Mouse (Mus musculus): ENCODE measurements around the gene Zdhhc15. TPM values are rescaled to one million over a fixed set of nuclear protein-coding genes. Genes with fewer than 3 reads are reported as not detected.
A peak's percentile ranks its signal among the peaks of the same experiment; 100 is the strongest.
"Not testable (repeated sequence)": the region's sequence is repeated elsewhere in the genome, so short reads cannot be mapped to it uniquely, and the experiment has no call there.

The Zdhhc15 gene
- 0.81 and 0.98 TPM in 2 replicates for total RNA-seq (2017)

DNA sequence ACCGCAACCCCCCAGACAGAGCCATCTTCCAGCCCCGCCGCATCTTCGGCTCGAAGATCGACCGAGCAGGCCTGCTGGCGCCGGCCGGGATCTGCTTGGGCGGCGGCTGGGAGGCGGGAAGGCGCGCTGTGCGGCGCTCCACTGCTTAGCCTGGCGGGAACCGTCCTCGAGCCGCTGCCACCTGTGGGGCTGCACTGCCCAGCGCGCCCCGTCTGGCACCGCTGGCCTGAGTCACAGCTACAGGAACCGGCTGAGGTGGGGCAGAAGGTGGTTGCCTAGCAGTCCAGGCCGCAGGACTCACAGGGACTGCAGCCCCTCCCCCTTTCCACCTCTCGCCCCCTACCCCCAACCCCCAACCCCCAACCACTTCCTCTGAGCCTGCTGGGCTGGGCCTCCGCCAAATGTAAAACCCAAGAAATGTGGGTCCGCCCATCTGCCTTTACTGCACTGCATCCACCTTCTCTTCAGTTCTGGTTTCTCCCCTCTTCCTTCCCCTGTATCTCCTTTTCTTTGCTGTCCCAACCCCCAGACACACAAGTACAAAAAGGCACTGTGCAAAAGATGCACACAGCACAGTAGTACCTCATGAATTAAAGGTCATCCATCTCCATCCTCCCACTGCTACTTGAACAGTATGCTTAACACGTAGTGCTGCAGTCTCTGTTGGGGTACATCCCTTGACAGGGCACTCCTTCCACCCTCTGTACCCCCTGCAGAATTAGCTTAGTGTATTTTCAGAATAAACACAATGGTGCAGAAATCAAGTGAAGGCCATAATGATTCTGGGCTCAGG, at the start of gene Zdhhc15:
Gene Zdhhc15 (minus strand): TSS at position 308 of the 793 bp plus-strand sequence.
- ATAC-seq (ENCODE audit: extremely low read depth, insufficient number of reproducible peaks, low FRiP score, poor library complexity, severe bottlenecking) = no peak

DNA sequence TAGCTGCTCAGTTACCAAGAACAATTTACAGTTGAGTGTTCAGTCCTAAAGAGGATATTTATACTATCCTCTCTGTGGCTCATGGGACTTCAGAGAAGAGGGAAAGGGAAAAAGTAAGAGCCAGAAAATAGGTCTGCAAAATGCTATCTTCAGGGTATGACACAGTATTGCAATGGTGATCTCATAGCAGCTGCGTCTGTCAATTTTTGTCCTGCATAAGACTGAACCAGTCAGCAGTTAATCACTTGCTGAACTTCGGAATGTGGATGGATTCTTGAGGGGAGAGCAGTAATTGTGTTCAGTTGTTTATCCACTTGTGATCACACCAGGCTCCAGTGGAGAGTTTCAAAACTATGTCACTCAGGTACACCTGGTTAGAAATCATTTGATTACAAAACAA, 37.1 kb upstream of the Zdhhc15 start:
- no peak for ATAC-seq (ENCODE audit: extremely low read depth, insufficient number of reproducible peaks, low FRiP score, poor library complexity, severe bottlenecking)

DNA sequence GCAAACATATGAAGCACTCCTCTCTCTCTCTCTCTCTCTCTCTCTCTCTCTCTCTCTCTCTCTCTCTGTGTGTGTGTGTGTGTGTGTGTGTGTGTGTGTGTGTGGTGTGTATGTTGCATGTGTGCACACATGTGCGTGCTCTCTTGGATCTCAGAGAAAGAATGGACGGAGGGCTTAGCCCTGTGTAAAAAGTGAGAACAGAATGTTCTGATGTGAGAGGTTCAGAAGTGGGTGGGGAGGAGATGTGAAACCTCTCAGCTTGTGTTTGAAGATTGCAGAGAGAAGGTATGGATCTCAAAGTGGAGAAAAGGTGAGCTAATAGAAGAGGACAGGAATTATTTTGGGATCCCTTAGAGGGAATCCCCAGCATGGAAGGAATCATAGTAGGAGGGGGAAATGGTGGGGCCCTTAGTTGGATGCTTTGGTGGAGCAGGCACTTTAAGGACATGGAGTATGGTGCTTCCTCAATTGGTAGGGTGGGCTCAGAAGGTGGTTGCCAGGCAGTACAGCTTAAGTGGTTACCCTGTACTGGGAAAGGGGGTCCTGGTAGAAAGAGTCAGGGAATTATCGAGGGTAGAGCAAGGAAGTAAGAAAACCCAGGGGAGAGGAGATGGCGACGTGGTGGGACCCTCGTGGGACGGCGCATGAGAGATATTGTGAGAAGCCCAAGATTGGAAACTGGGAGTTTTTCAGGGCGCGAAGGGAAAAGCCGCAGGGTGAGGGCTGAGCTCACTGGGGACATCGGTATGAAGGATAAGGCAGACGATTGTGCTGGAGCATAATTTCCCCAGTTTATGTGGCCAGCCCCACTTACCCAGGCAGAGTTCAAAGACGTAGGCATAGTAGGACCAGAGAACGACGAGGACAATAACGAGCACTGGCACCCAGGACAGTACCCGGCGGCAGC, 761 bp downstream of the Zdhhc15 start:
- ATAC-seq (ENCODE audit: extremely low read depth, insufficient number of reproducible peaks, low FRiP score, poor library complexity, severe bottlenecking) = no peak

DNA sequence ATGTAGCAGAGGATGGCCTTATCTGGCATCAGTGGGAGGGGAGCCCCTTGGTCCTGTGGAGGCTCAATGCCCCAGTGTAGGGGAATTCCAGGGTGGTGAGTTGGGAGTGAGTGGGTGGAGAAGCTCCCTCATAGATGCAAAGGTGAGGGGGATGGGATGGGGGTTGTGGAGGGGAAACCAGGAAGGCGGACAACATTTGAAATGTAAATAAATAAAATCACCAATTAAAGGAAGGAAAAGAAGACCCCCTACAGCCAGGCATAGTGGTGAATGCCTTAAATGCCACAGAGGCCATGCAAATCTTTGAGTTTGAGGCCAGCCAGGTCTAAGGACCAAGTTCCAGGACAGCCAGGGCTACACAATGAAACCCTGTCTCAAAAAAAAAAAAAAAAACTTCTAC, 13.9 kb downstream of the Zdhhc15 start:
- ATAC-seq (ENCODE audit: extremely low read depth, insufficient number of reproducible peaks, low FRiP score, poor library complexity, severe bottlenecking) = no peak

DNA sequence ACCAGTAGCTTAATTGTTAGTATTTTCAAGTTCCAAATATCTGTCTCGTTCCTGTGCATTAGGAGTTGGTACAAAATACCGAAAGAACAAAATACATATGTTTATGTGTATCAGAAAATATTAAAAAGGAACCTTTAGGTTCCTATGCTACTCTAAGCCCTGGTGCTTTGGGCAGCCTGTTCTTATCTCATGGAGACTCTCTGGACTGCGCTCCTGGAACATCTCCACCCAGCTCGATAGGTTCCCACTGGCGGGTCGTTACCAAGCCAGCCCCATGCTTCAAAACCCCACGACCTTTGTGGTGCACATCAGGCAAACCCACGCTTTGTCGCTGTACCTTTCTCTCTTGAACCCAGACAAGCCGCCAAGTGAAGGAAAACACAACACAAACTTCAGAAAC, 58.3 kb downstream of the Zdhhc15 start:
- ATAC-seq (ENCODE audit: extremely low read depth, insufficient number of reproducible peaks, low FRiP score, poor library complexity, severe bottlenecking) = no peak

DNA sequence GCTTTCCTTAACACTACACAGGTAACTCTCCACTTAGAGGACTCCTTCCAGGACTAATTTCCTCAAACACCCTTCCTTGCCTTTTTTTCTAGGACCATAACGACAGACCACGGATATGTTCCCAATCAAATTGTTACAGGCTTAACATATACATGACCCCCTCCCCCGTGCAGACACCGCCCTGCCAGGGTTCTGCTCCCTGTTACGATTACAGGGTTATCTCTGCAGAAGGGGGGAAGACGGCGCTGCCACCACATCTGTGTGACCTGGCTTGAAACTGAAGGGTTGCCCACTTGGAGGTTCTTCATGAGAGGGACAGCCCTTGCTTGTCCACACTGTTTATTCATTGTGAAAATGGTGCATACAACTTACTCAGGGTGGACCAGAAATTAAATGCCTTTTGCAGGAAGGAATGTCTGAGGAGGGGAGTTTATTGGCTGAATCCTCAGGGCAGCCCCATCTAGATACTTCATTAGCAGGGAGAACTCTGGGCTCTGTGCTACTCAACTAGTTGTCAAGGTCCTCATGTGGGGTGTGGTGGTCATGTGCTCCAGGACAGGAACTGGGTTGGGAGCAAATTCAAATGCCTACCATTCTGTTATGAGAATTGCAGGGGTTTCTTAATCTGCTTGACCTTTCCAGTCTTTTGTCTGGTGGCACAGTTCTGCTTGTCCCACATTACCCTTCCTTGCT, 67.0 kb downstream of the Zdhhc15 start:
- ATAC-seq (ENCODE audit: extremely low read depth, insufficient number of reproducible peaks, low FRiP score, poor library complexity, severe bottlenecking) = not testable (repeated sequence)

DNA sequence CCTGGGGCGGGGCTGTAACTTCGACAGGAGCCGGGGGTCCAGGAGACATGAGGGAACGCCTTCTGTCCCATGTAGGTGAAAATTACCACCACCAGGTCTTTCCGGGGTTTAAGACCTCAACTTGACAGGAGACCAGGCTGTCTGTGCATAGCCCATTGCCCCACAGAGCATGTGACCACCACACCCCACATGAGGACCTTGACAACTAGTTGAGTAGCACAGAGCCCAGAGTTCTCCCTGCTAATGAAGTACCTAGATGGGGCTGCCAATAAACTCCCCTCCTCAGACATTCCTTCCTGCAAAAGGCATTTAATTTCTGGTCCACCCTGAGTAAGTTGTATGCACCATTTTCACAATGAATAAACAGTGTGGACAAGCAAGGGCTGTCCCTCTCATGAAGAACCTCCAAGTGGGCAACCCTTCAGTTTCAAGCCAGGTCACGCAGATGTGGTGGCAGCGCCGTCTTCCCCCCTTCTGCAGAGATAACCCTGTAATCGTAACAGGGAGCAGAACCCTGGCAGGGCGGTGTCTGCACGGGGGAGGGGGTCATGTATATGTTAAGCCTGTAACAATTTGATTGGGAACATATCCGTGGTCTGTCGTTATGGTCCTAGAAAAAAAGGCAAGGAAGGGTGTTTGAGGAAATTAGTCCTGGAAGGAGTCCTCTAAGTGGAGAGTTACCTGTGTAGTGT, 68.5 kb downstream of the Zdhhc15 start:
- not testable (repeated sequence) for ATAC-seq (ENCODE audit: extremely low read depth, insufficient number of reproducible peaks, low FRiP score, poor library complexity, severe bottlenecking)

DNA sequence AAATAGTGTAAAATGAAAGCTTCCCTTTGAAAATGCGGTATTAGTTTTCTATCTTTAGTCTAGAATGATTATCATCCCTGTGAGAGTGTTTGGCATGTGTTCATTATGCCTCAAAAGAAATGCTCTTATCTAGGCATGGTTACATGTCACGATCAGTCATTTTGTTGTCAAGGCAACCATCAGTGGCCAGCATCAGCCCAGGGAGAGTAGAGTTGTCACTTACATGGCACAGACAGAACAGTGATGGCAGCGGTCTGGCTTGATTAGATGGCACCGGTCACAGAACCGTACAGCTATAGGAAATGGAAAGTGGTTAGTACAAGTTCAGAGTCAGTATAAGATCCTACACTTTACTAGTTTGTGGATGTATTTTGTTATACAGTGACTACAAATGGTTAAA, 96.9 kb downstream of the Zdhhc15 start:
- ATAC-seq (ENCODE audit: extremely low read depth, insufficient number of reproducible peaks, low FRiP score, poor library complexity, severe bottlenecking) = no peak

DNA sequence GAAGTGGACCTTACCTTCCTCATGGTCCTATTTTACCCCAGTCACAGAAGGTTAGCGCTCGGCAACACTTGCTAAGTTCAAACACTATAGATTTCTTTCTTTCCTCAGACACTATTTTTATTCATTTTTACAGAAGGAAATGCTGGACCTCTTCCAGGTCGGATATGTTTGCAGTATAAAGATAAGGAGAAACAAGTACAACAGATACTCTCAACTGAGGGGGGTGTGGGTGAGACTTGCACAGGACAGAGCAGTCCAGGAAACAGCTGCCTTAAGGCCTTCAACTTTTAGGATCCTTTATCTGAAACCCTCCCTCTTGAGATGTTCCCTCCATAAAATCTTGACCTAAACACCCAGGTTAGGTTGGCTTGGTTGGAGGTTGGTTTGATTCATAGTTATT, 103.4 kb downstream of the Zdhhc15 start:
- ATAC-seq (ENCODE audit: extremely low read depth, insufficient number of reproducible peaks, low FRiP score, poor library complexity, severe bottlenecking) = no peak

DNA sequence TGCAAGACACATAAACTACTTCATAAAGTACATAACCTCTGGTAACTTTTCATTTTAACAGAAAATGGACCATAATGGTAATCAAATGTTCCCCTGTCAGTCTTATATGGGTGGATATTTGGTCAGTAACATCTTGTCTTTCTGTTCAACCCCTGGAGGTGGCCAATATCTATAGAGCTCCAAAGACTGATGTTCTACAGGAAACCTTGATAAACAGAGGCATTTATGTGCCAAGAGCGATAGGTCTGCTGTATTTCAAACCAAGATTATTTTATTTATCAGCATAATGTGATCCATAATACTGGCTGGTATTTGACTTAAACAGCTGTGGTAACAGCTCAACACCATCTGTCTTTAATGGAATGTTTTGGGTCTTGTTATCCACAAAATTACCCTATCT, 125.6 kb downstream of the Zdhhc15 start:
- ATAC-seq (ENCODE audit: extremely low read depth, insufficient number of reproducible peaks, low FRiP score, poor library complexity, severe bottlenecking) = no peak

DNA sequence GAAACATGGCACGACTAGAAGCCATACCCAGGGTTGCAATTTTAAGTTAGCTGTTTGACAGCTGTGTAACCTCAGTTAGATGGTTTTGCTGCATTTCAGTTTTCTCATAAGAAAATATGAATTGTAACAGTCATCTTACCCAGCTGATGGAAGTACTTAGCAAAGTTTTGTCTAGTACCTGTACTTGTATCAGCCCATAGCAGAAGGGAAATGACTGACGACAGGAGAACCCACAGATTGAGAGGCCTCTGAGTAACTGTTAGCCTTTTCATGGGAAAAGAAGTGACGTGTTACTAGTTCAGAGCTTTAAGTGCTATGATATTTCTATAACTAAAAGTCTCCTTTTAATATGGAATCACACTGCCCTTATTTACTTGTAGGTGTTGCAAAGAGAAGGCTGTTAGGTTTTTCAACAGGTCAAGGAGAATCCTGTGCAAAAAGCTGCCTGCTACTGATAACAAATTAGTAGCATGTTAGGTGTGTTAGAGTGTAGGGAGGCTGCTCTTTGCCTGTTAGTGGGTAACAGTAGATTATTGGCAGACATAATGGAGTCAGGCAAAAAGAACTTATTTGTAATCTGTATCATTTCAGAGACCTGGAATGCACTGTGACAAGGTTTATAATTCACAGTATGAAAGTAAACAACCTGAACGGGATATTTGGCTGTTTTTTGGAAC, 126.8 kb downstream of the Zdhhc15 start:
- no peak for ATAC-seq (ENCODE audit: extremely low read depth, insufficient number of reproducible peaks, low FRiP score, poor library complexity, severe bottlenecking)

DNA sequence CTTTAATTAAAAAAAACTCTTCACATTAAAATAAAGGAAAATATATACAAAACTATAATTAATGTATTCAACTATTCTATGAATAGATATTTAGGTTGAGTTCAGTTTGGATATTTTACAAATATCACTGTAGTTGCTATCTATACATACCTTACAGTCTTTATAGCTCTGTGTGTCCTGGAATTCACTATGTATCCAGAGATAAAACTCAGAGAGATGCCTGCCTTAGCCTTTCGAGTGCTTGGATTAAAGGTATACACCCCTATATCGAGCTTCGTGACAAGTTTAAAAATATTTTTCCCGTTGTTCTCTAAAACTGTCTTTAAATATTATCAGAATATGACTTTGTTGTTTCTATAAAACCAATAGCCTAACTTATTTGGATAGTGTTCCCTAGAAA, 128.2 kb downstream of the Zdhhc15 start:
- no peak for ATAC-seq (ENCODE audit: extremely low read depth, insufficient number of reproducible peaks, low FRiP score, poor library complexity, severe bottlenecking)

DNA sequence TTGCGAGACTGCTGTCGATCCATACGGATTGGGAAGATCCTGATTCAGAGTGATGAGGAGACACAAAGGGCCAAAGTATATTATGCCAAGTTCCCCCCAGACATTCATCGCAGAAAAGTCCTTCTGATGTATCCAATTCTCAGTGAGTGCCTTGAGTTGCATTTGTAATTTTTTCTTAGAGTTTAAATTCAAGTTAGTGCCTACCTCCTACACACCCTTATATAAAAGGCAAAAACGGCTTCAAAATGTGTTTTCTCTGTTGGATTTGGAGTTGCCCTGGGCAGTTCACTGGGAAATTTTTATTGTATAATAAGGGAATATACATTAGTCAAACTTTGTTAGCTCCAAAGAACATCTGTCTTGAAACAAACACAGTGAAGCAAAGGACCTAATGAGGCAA, 169.1 kb downstream of the Zdhhc15 start:
- no peak for ATAC-seq (ENCODE audit: extremely low read depth, insufficient number of reproducible peaks, low FRiP score, poor library complexity, severe bottlenecking)

DNA sequence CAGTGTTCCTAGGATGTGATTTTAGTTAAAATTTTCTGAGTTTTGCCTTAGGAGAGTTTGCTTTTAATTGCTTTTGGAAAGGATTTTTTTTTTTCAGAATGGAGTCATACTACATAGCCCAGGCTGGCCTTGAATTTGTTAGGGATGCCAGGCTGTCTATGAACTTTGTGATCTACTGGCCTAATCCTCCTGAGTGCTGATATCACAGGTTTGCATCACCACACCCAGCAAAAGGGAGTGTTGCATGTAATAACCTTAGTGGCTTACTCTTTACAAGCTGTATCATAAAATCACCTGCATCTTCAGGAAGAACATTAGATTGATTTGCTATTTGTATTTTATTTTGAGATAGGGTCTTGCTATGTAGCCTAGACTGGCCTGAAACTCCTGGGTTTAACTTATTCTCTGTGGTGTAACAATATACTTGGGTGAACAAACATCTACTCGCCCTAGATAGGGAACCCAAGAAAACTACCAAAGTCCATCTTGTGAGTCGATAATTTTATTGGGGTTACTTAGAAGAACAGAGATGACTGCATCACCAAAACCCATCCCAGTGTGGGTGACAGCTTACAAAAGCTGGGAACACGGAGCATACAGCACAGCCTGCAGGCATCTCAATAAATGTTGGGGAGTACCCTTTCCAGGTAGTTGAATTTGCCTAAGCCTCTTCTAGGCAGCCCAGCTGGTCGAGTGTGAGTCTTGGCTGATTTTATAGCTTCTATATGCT, 181.1 kb downstream of the Zdhhc15 start:
- ATAC-seq (ENCODE audit: extremely low read depth, insufficient number of reproducible peaks, low FRiP score, poor library complexity, severe bottlenecking) = no peak

DNA sequence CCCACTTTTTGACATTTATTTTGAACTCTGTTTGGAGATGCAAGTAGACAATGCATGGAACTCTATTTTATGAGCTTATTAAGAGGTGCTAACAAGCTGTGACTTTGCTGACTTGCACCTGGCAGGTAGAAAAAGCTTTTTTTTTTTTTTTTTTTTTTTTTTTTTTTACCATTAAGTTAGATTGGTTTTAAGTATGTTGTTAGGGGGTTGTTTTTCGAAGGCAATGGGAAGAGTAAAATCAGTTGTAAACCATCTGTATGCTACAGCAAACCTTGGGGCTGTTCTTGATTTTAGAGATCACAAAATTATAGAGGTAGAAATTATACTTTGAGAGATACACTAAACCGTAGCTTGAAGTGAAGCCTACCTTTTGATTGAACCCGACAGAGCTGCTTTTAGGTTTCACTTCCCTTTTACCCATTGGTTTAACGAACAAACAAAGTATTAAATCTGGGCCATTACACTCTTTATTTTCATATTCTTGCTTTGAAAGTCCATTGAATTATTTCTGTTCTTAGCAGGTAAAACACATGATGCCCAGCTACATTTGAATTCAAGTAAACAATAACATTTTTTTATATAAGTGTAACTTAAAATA, 181.9 kb downstream of the Zdhhc15 start:
- peak; percentile 60; the same call in 1 of the 2 replicates for ATAC-seq (ENCODE audit: extremely low read depth, insufficient number of reproducible peaks, low FRiP score, poor library complexity, severe bottlenecking)

DNA sequence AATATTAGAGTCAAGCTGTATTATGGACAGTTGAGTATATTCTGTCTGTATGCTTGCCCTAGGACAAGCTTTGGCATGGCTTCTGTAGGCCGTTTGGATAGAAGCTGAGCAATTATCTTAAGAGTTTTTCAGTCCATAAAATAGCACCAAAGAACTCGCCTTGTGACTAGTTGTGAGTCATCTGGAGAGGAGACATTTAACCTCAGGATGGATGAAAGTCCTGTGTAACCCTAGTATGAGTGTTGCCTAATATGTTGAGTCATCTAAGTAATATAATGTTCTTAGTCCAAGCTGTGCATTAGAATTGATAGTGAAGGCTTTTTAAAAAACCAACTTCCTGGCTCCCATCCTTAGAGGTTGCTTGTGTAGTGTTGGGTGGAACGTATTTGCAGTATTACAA, 182.8 kb downstream of the Zdhhc15 start:
- no peak for ATAC-seq (ENCODE audit: extremely low read depth, insufficient number of reproducible peaks, low FRiP score, poor library complexity, severe bottlenecking)
